In genomic region chr3:119782022-119782945, GRCm38 (mm10) we compare ENCODE assay signal across 8 mouse cellular contexts. TPM values are rescaled to one million over a fixed set of nuclear protein-coding genes. Genes with fewer than 3 reads are reported as not detected.
A peak's percentile ranks its signal among the peaks of the same experiment; 100 is the strongest.
DNase-seq lines count a peak whose midpoint lies in the region; ATAC-seq and TF ChIP-seq lines count a peak whose summit lies in the region.

No protein-coding gene starts in this region.

- peak overlapping the region; percentile 79 for H3K4me3 ChIP-seq in embryonic fibroblast, embryonic 13.5 days (ENCODE audit: insufficient read depth, low read length)
- H3K4me3 ChIP-seq in midbrain, embryonic 16.5 days (ENCODE audit: low read depth, low read length): peak overlapping the region; percentile 91
- peak overlapping the region; percentile 85 for H3K4me3 ChIP-seq in stomach, embryonic 14.5 days (ENCODE audit: low read depth, low read length)

- peak; percentile 45 to 54 for DNase-seq in CD8-positive naive resting alpha-beta T cell, adult 2 months (ENCODE audit: low read depth in 2 of 2, low spot score in 2 of 2)
- peak; percentile 70 for DNase-seq in brain, adult 2 months (ENCODE audit: low read depth, low spot score)
- peak; percentile 44 to 47 for DNase-seq in heart, adult 9 months (ENCODE audit: low spot score in 2 of 2)
- peak; percentile 46 for DNase-seq in kidney, adult 9 months
- peak; percentile 40 for DNase-seq in liver

- 0 out of 2 replicates have a peak, but pooled peaks have one; percentile 14 for TF ChIP-seq POLR2A in embryonic fibroblast, embryonic 13.5 days (IDR thresholded peaks at IDR 0.05; ENCODE audit: low read depth, low read length)

- peaks cover 3% of the 10 kb centered on the region; the same call in 1 of the 2 replicates for H3K4me1 ChIP-seq in embryonic fibroblast, embryonic 13.5 days (ENCODE audit: control insufficient read depth, insufficient read depth, low read length)
- peaks cover 24% of the 10 kb centered on the region for H3K4me1 ChIP-seq in midbrain, embryonic 16.5 days (ENCODE audit: control insufficient read depth, insufficient read depth, low read length)
- no peaks in the 10 kb centered on the region for H3K4me1 ChIP-seq in stomach, embryonic 14.5 days (ENCODE audit: control insufficient read depth, insufficient read depth, low read length)

- TF ChIP-seq CTCF in embryonic fibroblast, embryonic 13.5 days (IDR thresholded peaks at IDR 0.05; ENCODE audit: borderline replicate concordance, insufficient read depth, low read length): no peak

- peak; percentile 81 for ATAC-seq in midbrain, embryonic 16.5 days
- ATAC-seq in stomach, embryonic 14.5 days (ENCODE audit: insufficient number of reproducible peaks, insufficient read depth, low FRiP score, low read depth): peak; percentile 29

- no peaks in the 10 kb centered on the region for H3K9me3 ChIP-seq in midbrain, embryonic 16.5 days (replicated peaks; ENCODE audit: control insufficient read depth, low read length, poor library complexity, severe bottlenecking)
- H3K9me3 ChIP-seq in stomach, embryonic 14.5 days (ENCODE audit: control insufficient read depth, low read depth, low read length): no peaks in the 10 kb centered on the region

- peak overlapping the region; percentile 76 for H3K4me2 ChIP-seq in midbrain, embryonic 16.5 days (ENCODE audit: low read length)
- H3K4me2 ChIP-seq in stomach, embryonic 14.5 days (replicated peaks; ENCODE audit: low read depth, low read length): peak overlapping the region; percentile 33

- H3K27ac ChIP-seq in embryonic fibroblast, embryonic 13.5 days (ENCODE audit: insufficient read depth, low read length): peak overlapping the region; percentile 58
- H3K27ac ChIP-seq in midbrain, embryonic 16.5 days (ENCODE audit: low read length): peak overlapping the region; percentile 100
- peak overlapping the region; percentile 97 for H3K27ac ChIP-seq in stomach, embryonic 14.5 days (ENCODE audit: low read length)

- H3K27me3 ChIP-seq in midbrain, embryonic 16.5 days (ENCODE audit: control insufficient read depth, insufficient read depth, low read depth, low read length): no peaks in the 10 kb centered on the region
- no peaks in the 10 kb centered on the region for H3K27me3 ChIP-seq in stomach, embryonic 14.5 days (ENCODE audit: control insufficient read depth, insufficient read depth, low read length)

- no peaks in the 10 kb centered on the region for H3K36me3 ChIP-seq in midbrain, embryonic 16.5 days (ENCODE audit: control insufficient read depth, insufficient read depth, low read length)
- no peaks in the 10 kb centered on the region; the same call in 1 of the 2 replicates for H3K36me3 ChIP-seq in stomach, embryonic 14.5 days (ENCODE audit: control insufficient read depth, insufficient read depth, low read length)

- 0% methylated on average over 49 of the region's 63 CpGs for WGBS in midbrain, embryonic 16.5 days
- under 1% methylated on average over 48 of the region's 63 CpGs for WGBS in stomach, embryonic 14.5 days

- peak overlapping the region; percentile 100 for H3K9ac ChIP-seq in midbrain, embryonic 16.5 days (ENCODE audit: low read depth, low read length)
- H3K9ac ChIP-seq in stomach, embryonic 14.5 days (replicated peaks; ENCODE audit: low read depth, low read length): peak overlapping the region; percentile 98

RNA-seq across cellular contexts. Expression of gene Ptbp2, which starts 2.0 kb away (rescaled TPM):
- 53.2 and 63.6 TPM in 2 replicates for polyA plus RNA-seq in embryonic fibroblast, embryonic 13.5 days (2011; ENCODE audit: insufficient read length, low read depth, missing spikeins)
- polyA plus RNA-seq in midbrain, embryonic 16.5 days (2015; fragmentation: Nextera tagmentation; extraction: Ambion mirVana): 244 and 274 TPM in 2 replicates
- polyA plus RNA-seq in stomach, embryonic 14.5 days (2014; fragmentation: Nextera tagmentation; extraction: Ambion mirVana): 85.1 and 92.9 TPM in 2 replicates

Comparison
In these comparisons a context has a peak if more than half of its experiments do, and no peak if none do; other contexts are left out.
1. Peak in every context shown above with its lines: DNase-seq, ATAC-seq, H3K4me3 ChIP-seq and H3K27ac ChIP-seq.